Mouse (Mus musculus): Measurements from ENCODE around the gene Dnah9. TPM values are rescaled to one million over a fixed set of nuclear protein-coding genes. Genes with fewer than 3 reads are reported as not detected.
A peak's percentile ranks its signal among the peaks of the same experiment; 100 is the strongest.

Dnah9 gene
- total and polyA plus RNA-seq, 3 experiments: 0.01 TPM; not detected in 2

- Histone ChIP-seq H3K9ac (ENCODE audit: control insufficient read depth, low read depth, low read length, poor library complexity, severe bottlenecking) (peak within 1 kb of the TSS; percentile 99), H3K27me3 (ENCODE audit: control insufficient read depth in 1 of 2, insufficient read depth in 2 of 2, low read length in 2 of 2) (no peaks in the 10 kb centered on the region), H3K4me1 (ENCODE audit: control insufficient read depth in 1 of 2, insufficient read depth in 2 of 2, low read length in 2 of 2) (peaks cover 23 to 28% of the 10 kb centered on the region in 2 experiments), H3K79me2 (ENCODE audit: control insufficient read depth, insufficient read depth, low read length, poor library complexity) (peaks cover 27% of the 10 kb centered on the region), H3K36me3 (ENCODE audit: control insufficient read depth in 1 of 2, insufficient read depth in 2 of 2, low read length in 2 of 2) (peaks cover 3 to 35% of the 10 kb centered on the region in 2 experiments; a peak in 2 of 4 replicates), H3K27ac (ENCODE audit: control insufficient read depth, low read depth, low read length) (peak within 1 kb of the TSS; percentile 49), H3K4me3 (ENCODE audit: control insufficient read depth in 1 of 2, insufficient read depth in 1 of 2, low read depth in 2 of 2, low read length in 2 of 2) (peak within 1 kb of the TSS; percentile 95 to 96), H3K9me3 (replicated peaks; ENCODE audit: insufficient read depth, low read length) (no peaks in the 10 kb centered on the region)
- TF ChIP-seq TCF12 (IDR thresholded peaks at IDR 0.05; ENCODE audit: low read depth, low read length) (peak; percentile 63; the same call in 1 of the 2 replicates), MAZ (IDR thresholded peaks at IDR 0.05; ENCODE audit: low read depth, low read length) (peak; percentile 73), E2F4 (IDR thresholded peaks at IDR 0.05; ENCODE audit: borderline replicate concordance, low read depth, low read length) (no peak), POLR2AphosphoS5 (IDR thresholded peaks at IDR 0.05; ENCODE audit: borderline replicate concordance, low read depth, low read length) (no peak), ZMIZ1 (IDR thresholded peaks at IDR 0.05; ENCODE audit: low read depth, low read length) (peak; percentile 88), MXI1 (IDR thresholded peaks at IDR 0.05; ENCODE audit: low read depth, low read length) (peak; percentile 78; the same call in 1 of the 2 replicates), HCFC1 (IDR thresholded peaks at IDR 0.05; ENCODE audit: low read depth, low read length) (no peak), RCOR1 (IDR thresholded peaks at IDR 0.05; ENCODE audit: low read depth, low read length) (no peak), USF2 (IDR thresholded peaks at IDR 0.05; ENCODE audit: borderline replicate concordance in 1 of 2, insufficient read depth in 1 of 2, low read depth in 1 of 2, low read length in 2 of 2) (no peak), MAX (IDR thresholded peaks at IDR 0.05; ENCODE audit: low read length) (peak; percentile 59), NELFE (IDR thresholded peaks at IDR 0.05; ENCODE audit: low read depth, low read length) (peak; percentile 95), UBTF (IDR thresholded peaks at IDR 0.05; ENCODE audit: borderline replicate concordance, insufficient read depth, low read depth, low read length) (0 out of 2 replicates have a peak, but pooled peaks have one; percentile 16), MYC (IDR thresholded peaks at IDR 0.05; ENCODE audit: low read depth, low read length) (0 out of 2 replicates have a peak, but pooled peaks have one; percentile 42), NRF1 (IDR thresholded peaks at IDR 0.05; ENCODE audit: insufficient read depth, low read depth, low read length, poor library complexity, severe bottlenecking) (peak; percentile 65), EP300 (IDR thresholded peaks at IDR 0.05; ENCODE audit: low read depth in 1 of 2, low read length in 2 of 2) (0 out of 4 replicates have a peak, but pooled peaks of 1 of the 2 experiments have one; percentile 17), POLR2A (IDR thresholded peaks at IDR 0.05; ENCODE audit: control insufficient read depth in 1 of 2, insufficient read depth in 1 of 2, low read depth in 1 of 2, low read length in 2 of 2, poor library complexity in 1 of 2) (peak; percentile 84 to 95), TBP (IDR thresholded peaks at IDR 0.05; ENCODE audit: low read depth, low read length) (peak; percentile 69; the same call in 1 of the 2 replicates), POLR2AphosphoS2 (IDR thresholded peaks at IDR 0.05; ENCODE audit: low read length) (peak; percentile 86), ZC3H11A (IDR thresholded peaks at IDR 0.05; ENCODE audit: low read depth, low read length) (no peak), ETS1 (IDR thresholded peaks at IDR 0.05; ENCODE audit: low read depth, low read length) (no peak), RAD21 (IDR thresholded peaks at IDR 0.05; ENCODE audit: low read depth, low read length) (no peak)
- DNase-seq (ENCODE audit: low read depth, low spot score): peak; percentile 96
Measured at GRCm38 (mm10) chr11:65788154-65788553, 380.2 kb downstream of the Dnah9 start, which contains the start of gene Map2k4. Gene Map2k4 (minus strand): TSS chr11:65788297.
